ENCODE assay signal across 8 mouse cellular contexts in the genomic region with DNA sequence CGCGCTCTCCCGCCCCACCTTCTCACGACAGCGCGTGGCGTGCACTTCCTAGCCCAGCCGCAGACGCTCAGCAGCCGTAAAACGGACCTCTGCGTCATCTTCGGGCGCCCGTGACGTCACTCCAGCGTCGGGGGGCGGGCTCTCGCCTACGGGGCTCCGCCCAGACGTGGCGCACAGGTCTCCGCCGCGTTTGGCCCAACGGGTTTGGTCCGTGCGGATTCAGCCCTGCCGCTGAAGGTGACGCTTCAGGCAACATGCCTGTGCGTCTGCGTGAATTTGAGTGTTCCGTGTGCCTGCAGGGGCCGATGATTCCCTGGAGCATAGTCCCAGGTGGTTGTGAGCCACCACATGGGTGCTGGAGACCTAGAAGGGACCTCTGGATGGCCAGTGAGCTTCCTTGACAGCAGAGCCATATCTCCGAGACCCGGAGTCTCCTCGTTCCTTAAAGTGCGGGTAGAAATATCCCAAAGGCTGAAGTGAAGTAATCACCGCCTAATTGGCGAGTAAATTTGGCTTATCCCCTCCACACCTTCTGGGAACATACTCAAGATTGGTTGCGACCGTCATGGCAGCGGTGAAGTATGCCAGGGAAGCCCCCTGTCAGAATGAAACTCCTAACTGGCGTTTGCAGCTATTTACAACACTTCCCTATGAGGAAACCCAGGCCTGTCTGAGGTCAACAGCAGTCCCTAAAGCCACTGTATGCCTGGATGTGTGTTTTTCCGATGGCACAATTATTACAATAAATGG. TPM values are rescaled to one million over a fixed set of nuclear protein-coding genes. Genes with fewer than 3 reads are reported as not detected.
DNase-seq lines count a peak whose midpoint lies in the region; ATAC-seq and TF ChIP-seq lines count a peak whose summit lies in the region.

A gene (minus strand): TSS at position 110 of the 750 bp plus-strand sequence.

- TF ChIP-seq EP300 in heart, adult 2 months (IDR thresholded peaks at IDR 0.05; ENCODE audit: insufficient read depth, low read depth, low read length), result peak; percentile 78

- H3K27me3 ChIP-seq in embryonic facial prominence, embryonic 14.5 days (replicated peaks; ENCODE audit: control insufficient read depth, insufficient read depth, low read length), result no peaks in the 10 kb centered on the region
- no peaks in the 10 kb centered on the region for H3K27me3 ChIP-seq in heart, adult 2 months (ENCODE audit: control insufficient read depth, insufficient read depth, low read length)
- no peaks in the 10 kb centered on the region for H3K27me3 ChIP-seq in limb, embryonic 13.5 days
- no peaks in the 10 kb centered on the region for H3K27me3 ChIP-seq in midbrain, embryonic 16.5 days (ENCODE audit: control insufficient read depth, insufficient read depth, low read depth, low read length)

- 0 out of 2 replicates have a peak, but pooled peaks cover 2% of the 10 kb centered on the region for H3K4me1 ChIP-seq in embryonic facial prominence, embryonic 14.5 days (ENCODE audit: control insufficient read depth, insufficient read depth, low read length)
- H3K4me1 ChIP-seq in heart, adult 2 months (ENCODE audit: control insufficient read depth, insufficient read depth, low read length), result peaks cover 3% of the 10 kb centered on the region; the same call in 1 of the 2 replicates
- peaks cover 8% of the 10 kb centered on the region; the same call in 1 of the 2 replicates for H3K4me1 ChIP-seq in limb, embryonic 13.5 days
- peaks cover 6% of the 10 kb centered on the region; the same call in 1 of the 2 replicates for H3K4me1 ChIP-seq in midbrain, embryonic 16.5 days (ENCODE audit: control insufficient read depth, insufficient read depth, low read length)

- under 1% methylated on average over 47 of the region's 47 CpGs for WGBS in embryonic facial prominence, embryonic 14.5 days
- WGBS in heart, adult 2 months, result under 1% methylated on average over 47 of the region's 47 CpGs
- WGBS in limb, embryonic 13.5 days, result under 1% methylated on average over 47 of the region's 47 CpGs
- under 1% methylated on average over 47 of the region's 47 CpGs for whole genome bisulfite sequencing in midbrain, embryonic 16.5 days

- peak; percentile 99 for ATAC-seq in embryonic facial prominence, embryonic 14.5 days (ENCODE audit: low read depth)
- ATAC-seq in limb, embryonic 13.5 days (ENCODE audit: low FRiP score, low read depth), result peak; percentile 97
- peak; percentile 97 for ATAC-seq in midbrain, embryonic 16.5 days

- TF ChIP-seq CTCF in heart, adult 2 months (IDR thresholded peaks at IDR 0.05), result peak; percentile 67

- H3K9me3 ChIP-seq in embryonic facial prominence, embryonic 14.5 days (ENCODE audit: control insufficient read depth, low read length), result no peaks in the 10 kb centered on the region
- no peaks in the 10 kb centered on the region for H3K9me3 ChIP-seq in limb, embryonic 13.5 days
- H3K9me3 ChIP-seq in midbrain, embryonic 16.5 days (replicated peaks; ENCODE audit: control insufficient read depth, low read length, poor library complexity, severe bottlenecking), result no peaks in the 10 kb centered on the region

- peak within 1 kb of the TSS; percentile 83 for H3K27ac ChIP-seq in embryonic facial prominence, embryonic 14.5 days (replicated peaks; ENCODE audit: low read depth, low read length)
- H3K27ac ChIP-seq in heart, adult 2 months, result peak within 1 kb of the TSS; percentile 90
- peak within 1 kb of the TSS; percentile 74 for H3K27ac ChIP-seq in limb, embryonic 13.5 days
- peak within 1 kb of the TSS; percentile 89 for H3K27ac ChIP-seq in midbrain, embryonic 16.5 days (ENCODE audit: low read length)

- peak within 1 kb of the TSS; percentile 74 for H3K4me2 ChIP-seq in embryonic facial prominence, embryonic 14.5 days (ENCODE audit: low read depth, low read length)
- peak within 1 kb of the TSS; percentile 77 for H3K4me2 ChIP-seq in limb, embryonic 13.5 days (replicated peaks)
- peak within 1 kb of the TSS; percentile 73 for H3K4me2 ChIP-seq in midbrain, embryonic 16.5 days (ENCODE audit: low read length)

- no peaks in the 10 kb centered on the region for H3K79me2 ChIP-seq in heart, adult 2 months (replicated peaks; ENCODE audit: control insufficient read depth, insufficient read depth, low read length)

- peak; percentile 96 for DNase-seq in 3T3-L1 (ENCODE audit: low read depth, low spot score)
- DNase-seq in adrenal gland, postnatal 4 days (ENCODE audit: low spot score in 2 of 2), result peak; percentile 94 to 98
- peak; percentile 95 for DNase-seq in embryonic facial prominence, embryonic 14.5 days (ENCODE audit: low spot score)
- peak; percentile 94 to 98 for DNase-seq in heart, adult 2 months
- DNase-seq in kidney, adult 8-10 months, result peak; percentile 91 to 95
- DNase-seq in spleen, postnatal 10 days (ENCODE audit: low spot score in 2 of 2), result peak; percentile 98

- peak within 1 kb of the TSS; percentile 88 for H3K9ac ChIP-seq in embryonic facial prominence, embryonic 14.5 days (ENCODE audit: low read depth, low read length)
- H3K9ac ChIP-seq in heart, adult 2 months (ENCODE audit: low read depth, low read length), result peak within 1 kb of the TSS; percentile 77
- H3K9ac ChIP-seq in limb, embryonic 13.5 days, result peak within 1 kb of the TSS; percentile 86
- H3K9ac ChIP-seq in midbrain, embryonic 16.5 days (ENCODE audit: low read depth, low read length), result peak within 1 kb of the TSS; percentile 88

- peak within 1 kb of the TSS; percentile 73 for H3K4me3 ChIP-seq in embryonic facial prominence, embryonic 14.5 days (ENCODE audit: low read depth, low read length)
- peak within 1 kb of the TSS; percentile 95 for H3K4me3 ChIP-seq in heart, adult 2 months
- peak within 1 kb of the TSS; percentile 69 for H3K4me3 ChIP-seq in limb, embryonic 13.5 days
- H3K4me3 ChIP-seq in midbrain, embryonic 16.5 days (ENCODE audit: low read depth, low read length), result peak within 1 kb of the TSS; percentile 74

- TF ChIP-seq POLR2A in heart, adult 2 months (IDR thresholded peaks at IDR 0.05; ENCODE audit: insufficient read depth, low read depth, low read length), result peak; percentile 99

- peaks cover 12% of the 10 kb centered on the region; the same call in 1 of the 2 replicates for H3K36me3 ChIP-seq in embryonic facial prominence, embryonic 14.5 days (ENCODE audit: control insufficient read depth, insufficient read depth, low read length)
- H3K36me3 ChIP-seq in heart, adult 2 months (ENCODE audit: control insufficient read depth, insufficient read depth, low read length), result no peaks in the 10 kb centered on the region
- H3K36me3 ChIP-seq in limb, embryonic 13.5 days, result peaks cover 7% of the 10 kb centered on the region; the same call in 1 of the 2 replicates
- H3K36me3 ChIP-seq in midbrain, embryonic 16.5 days (ENCODE audit: control insufficient read depth, insufficient read depth, low read length), result no peaks in the 10 kb centered on the region

- intact Hi-C loops in heart, adult 2 months (cut with DNase I), result loop anchor here (1.0 kb wide), 2 partner anchors 46 to 69 kb away; a partner anchor contains a TSS

RNA-seq across cellular contexts. Expression of the gene that starts here (rescaled TPM):
- total RNA-seq in adrenal gland, postnatal 4 days (2021), result 10 to 100 TPM; 23.0 to 25.4 TPM
- polyA plus RNA-seq in embryonic facial prominence, embryonic 14.5 days (2014; fragmentation: Nextera tagmentation; extraction: Ambion mirVana), result 12.5 and 13.1 TPM in 2 replicates
- total RNA-seq in heart, adult 2 months (2021), result 10 to 100 TPM; 12.7 to 16.2 TPM
- polyA plus RNA-seq in heart, adult 2 months (2012; rRNA removed), result 19.9 and 31.8 TPM in 2 replicates
- 19.8 and 20.4 TPM in 2 replicates for polyA plus RNA-seq in limb, embryonic 13.5 days (2015; fragmentation: Nextera tagmentation; extraction: Ambion mirVana)
- polyA plus RNA-seq in midbrain, embryonic 16.5 days (2015; fragmentation: Nextera tagmentation; extraction: Ambion mirVana), result 20.7 and 23.9 TPM in 2 replicates

Comparison
In these comparisons a context has a peak if more than half of its experiments do, and no peak if none do; other contexts are left out.
1. Peak in every context shown above with its lines: DNase-seq, ATAC-seq, H3K4me3 ChIP-seq and H3K27ac ChIP-seq.